Mouse (Mus musculus): ENCODE data around the gene Fgf18.

Gene Fgf18

DNA sequence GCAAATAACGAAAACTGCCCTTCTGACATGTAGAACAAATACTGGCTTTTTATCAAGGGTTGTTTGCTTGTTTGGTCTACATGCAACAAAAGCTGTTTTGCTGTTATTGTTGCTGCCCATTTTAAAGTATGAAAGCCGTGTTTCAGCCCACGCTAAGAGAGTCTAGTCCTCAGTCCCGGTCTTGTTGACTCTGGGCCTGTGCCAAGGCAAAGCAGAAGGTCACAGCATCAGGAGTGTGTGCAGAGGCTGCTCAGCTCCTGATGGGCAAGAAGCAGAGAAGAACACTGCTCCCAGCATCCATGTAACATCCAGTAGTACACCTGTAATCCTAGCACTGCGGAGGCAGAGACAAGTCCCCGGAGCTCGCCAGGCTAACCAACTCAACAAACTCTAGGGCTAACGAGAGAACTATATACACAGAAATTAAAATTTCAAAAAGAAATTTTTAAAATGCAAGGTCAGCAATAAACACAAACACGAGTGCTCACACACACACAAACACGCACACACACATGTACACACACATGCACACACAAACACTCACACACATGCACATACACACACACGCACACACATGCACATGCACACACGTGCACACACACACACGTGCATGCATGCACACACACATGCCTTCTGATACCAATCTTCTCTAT, 43.8 kb downstream of the Fgf18 start:
- CTCF ChIA-PET: interaction anchor here in 2 of 4 experiments (0.6 kb wide), 2 partner anchors 484 to 944 kb away, joined by 3 to 6 read pairs; no protein-coding TSS in a partner anchor
- POLR2A ChIA-PET: no interaction called here

DNA sequence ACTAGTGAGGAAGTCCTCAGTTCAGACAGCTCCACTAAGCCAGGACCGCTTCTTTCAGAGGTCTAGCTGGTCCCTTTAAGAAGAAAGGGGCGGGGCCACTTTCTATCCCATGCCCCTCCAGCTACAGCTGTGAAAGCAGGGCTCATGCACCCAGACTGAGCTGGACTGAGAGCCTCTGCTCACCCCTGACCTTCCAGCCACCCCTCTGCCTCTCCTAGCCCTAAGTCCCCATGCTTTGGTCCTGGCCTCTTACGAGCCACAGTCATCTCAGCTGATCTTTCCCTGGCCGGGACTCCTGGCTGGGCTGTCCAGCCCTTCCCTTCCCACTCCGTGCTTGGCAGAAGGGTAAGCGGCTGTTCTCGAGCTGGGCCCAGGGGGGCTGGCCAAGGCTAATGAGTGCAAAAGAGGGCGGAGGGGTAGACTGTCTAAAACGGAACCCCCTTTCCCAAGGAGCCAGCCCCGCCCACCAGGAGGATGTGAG, 47.1 kb downstream of the Fgf18 start:
- ChIA-PET CTCF (interaction anchor here in 1 of 4 experiments (1.7 kb wide), 1 partner anchor 8 kb away, joined by 5 read pairs; no protein-coding TSS in a partner anchor), POLR2A (interaction anchor here in 1 of 4 experiments (1.9 kb wide), 1 partner anchor 10 kb away, joined by 4 read pairs; no protein-coding TSS in a partner anchor)

DNA sequence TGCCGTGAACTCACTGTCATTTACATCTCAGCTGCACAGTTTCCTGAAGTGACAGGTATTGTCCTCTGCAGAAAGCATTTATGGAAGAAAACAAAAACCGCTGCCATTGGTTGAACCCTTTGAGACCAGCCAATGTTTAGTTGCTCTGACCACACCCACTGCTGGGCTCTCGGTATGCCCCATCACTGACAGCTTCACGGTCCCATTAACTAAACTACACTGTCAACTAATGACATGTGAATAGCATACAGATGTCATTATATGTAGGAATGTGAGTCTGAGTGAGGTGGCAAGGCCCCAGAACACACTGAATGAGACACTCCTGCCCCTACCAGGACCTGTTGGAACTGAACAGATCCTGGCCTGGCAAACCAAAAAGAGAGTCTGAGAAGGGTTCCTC, 47.8 kb downstream of the Fgf18 start:
- ChIA-PET CTCF (interaction anchor here in 2 of 4 experiments (0.7 to 2.9 kb wide), 4 partner anchors 9 to 1438 kb away, joined by 3 to 14 read pairs (median 6); no protein-coding TSS in a partner anchor), POLR2A (interaction anchor here in 1 of 4 experiments (1.9 to 2.1 kb wide), 2 partner anchors 10 to 50 kb away, joined by 4 to 8 read pairs; no protein-coding TSS in a partner anchor)

DNA sequence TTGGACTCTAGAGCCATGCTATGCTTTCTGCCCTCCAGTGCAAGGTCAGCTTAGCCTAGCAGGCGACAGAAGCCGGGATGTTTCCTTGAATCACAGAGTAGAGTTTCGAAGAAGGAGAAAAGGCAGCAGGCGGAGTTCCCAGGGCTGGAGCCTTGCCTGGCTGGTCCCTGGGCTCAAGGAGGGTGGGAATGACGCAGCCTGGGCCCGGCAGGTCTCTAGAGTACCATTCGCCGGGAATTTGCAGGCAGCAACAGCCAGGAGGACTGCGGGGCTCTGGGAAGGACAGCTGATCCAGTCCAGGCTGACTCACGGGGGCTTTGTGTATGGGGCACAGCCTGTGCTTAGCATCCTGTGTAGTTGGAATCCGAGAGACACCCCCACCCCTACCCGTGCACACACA, 48.8 kb downstream of the Fgf18 start:
- CTCF ChIA-PET: interaction anchor here (0.5 to 2.9 kb wide), 54 partner anchors 8 to 1437 kb away, joined by 3 to 17 read pairs (median 4); no protein-coding TSS in a partner anchor
- POLR2A ChIA-PET: interaction anchor here in 2 of 4 experiments (0.6 to 2.1 kb wide), 7 partner anchors 9 to 453 kb away, joined by 3 to 8 read pairs (median 3); no protein-coding TSS in a partner anchor

DNA sequence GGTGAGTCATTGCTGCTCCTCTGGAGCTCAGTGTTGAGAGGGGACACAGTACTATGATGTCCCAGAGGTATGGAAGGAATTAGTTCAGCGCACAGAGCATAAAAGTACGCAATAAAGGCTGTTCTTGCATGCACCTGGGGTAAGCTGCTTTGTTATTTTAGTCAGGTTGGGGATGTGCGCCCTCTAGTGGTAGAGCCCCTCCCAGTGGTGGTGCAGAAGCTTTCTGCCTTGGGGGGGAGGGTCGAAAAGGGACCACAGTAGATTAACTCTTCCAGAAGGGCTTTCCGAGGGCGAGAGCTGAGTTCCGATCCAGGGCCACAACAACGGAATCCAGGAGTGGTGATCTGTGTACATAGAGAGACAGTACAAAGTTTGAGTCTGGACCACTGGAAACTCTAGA, 49.3 kb downstream of the Fgf18 start:
- CTCF ChIA-PET: interaction anchor here (0.5 to 2.9 kb wide), 66 partner anchors 8 to 374 kb away, joined by 3 to 17 read pairs (median 4); no protein-coding TSS in a partner anchor

DNA sequence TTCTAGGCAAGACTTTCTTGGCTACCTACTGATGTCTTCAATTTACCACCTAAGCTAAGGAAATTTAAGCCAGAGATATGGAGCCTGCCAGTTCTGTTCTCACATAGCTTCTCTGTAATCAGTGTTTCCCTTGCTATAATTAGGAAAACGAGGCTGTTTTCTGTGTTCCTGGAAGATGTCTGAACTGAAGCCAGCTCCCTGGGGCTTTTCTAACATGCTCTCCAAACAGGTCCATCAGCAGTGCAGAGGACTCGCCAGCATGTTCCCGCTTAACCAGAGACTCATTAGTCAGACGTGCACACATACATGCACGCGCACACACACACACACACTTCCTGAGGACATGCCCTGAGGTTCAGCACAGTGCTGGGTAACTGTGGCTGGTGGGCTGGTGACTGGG, 57.3 kb downstream of the Fgf18 start:
- POLR2A ChIA-PET: interaction anchor here in 2 of 4 experiments (0.6 to 1.4 kb wide), 3 partner anchors 9 to 441 kb away, joined by 3 to 7 read pairs (median 4); no protein-coding TSS in a partner anchor
- CTCF ChIA-PET: interaction anchor here in 3 of 4 experiments (0.6 to 1.9 kb wide), 3 partner anchors 8 to 235 kb away, joined by 3 to 7 read pairs (median 5); no protein-coding TSS in a partner anchor

More for the DNA sequence above, 49.3 kb downstream of the Fgf18 start:
- POLR2A ChIA-PET: interaction anchor here in 3 of 4 experiments (0.5 to 2.1 kb wide), 8 partner anchors 14 to 453 kb away, joined by 3 to 8 read pairs (median 4); no protein-coding TSS in a partner anchor

DNA sequence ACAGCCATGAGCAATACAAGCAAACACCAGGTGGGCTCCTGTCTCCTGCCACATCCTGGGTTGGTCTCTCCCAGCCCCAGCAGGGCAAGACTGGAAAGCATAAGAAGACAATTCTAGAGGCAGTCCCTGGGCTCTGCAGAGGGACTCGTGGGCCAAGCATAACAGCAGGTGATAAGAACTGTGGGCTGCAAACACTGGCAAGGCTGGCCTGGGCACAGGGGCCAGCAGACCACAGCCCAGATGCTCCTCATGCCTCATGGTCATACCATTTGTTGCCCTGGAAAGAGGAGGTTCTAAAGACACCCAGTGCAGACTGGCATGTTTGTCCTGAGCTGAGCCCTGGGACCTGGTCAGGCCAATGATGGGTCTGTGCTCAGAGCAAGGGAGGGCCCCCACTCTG, 59.0 kb downstream of the Fgf18 start:
- POLR2A ChIA-PET: no interaction called here
- CTCF ChIA-PET: interaction anchor here in 2 of 4 experiments (1.5 to 1.9 kb wide), 2 partner anchors 9 to 10 kb away, joined by 5 to 7 read pairs; no protein-coding TSS in a partner anchor

DNA sequence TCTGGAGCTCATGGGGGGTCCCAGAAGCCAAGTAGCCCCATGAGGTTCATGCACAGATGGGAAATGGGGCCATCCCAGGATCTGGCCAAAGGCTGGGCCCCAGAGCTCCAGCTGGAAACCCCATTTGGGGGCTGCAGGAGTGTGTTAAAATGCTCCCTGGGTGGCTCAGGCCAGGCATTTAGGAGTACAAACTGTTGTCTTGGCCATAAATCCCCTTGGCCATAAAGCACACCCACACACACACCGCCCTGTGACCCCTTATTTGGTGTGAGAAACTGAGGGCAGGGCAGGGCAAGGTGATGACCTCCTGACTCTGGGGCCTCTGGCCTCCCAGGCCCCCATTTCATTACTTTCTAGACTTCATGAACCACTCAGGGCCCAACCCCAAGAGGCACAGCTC, 61.2 kb downstream of the Fgf18 start:
- ChIA-PET CTCF (interaction anchor here in 1 of 4 experiments (0.8 kb wide), 1 partner anchor 12 kb away, joined by 4 read pairs; no protein-coding TSS in a partner anchor), POLR2A (no interaction called here)

DNA sequence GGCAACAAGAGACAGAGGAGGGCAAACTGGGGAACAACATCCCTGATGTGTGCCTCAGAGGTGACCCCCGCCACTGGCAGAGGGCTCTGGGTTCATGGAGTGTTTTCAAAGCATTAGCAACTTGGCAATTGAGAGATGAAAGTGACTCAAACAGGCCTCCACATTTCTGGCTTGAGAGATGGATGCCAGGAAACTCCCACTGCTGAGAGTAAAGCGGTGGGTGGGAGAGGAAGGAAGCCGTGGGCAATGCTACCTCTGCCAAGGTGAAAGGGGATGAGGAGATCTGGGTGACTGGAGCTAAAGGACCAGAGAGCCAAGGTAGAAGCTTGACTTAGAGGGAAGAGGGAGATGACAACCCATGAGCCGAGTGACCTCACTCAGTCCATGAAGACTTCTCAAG, 61.7 kb downstream of the Fgf18 start:
- CTCF ChIA-PET: interaction anchor here in 3 of 4 experiments (0.6 to 0.8 kb wide), 3 partner anchors 11 to 26 kb away, joined by 3 to 6 read pairs (median 4); no protein-coding TSS in a partner anchor
- POLR2A ChIA-PET: no interaction called here

DNA sequence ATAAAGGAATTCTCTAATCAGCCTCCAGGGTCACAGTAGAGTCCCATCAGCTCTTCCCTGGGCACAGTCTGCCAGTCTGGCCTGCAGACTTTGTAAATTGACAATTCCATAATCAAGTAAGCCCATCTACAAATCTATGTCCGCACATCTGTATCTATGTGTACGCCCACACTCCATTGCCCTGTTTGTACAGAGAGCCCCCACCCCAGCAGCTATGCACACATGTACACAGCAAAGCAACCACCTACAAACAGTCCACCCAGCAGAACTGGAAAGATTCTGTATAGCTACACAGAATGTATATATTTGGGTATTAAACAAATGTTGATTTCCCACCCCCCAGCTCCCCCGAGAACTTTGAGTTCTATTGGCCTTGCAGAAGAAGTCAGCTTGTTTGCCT, 62.1 kb downstream of the Fgf18 start:
- CTCF ChIA-PET: interaction anchor here (0.6 to 0.8 kb wide), 4 partner anchors 11 to 267 kb away, joined by 3 to 6 read pairs (median 4); no protein-coding TSS in a partner anchor

DNA sequence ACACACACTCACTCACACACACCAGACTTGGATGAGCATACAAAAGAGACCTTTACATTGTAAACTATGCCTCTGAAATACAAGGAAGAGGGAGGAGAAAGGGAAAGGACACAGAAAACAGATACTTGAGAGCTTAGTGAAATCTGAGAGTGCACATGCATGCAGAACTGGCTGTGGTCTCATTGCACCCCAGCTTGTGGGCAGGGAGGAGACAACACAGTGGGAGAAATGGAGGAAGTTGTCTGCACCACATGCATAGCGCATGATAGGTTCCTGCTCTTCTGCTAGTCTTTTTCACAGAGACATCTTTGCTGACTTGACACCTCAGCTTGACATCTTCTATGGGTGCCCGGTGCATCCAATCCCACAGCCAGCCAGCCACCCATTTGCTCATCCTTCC, 63.2 kb downstream of the Fgf18 start:
- ChIA-PET POLR2A (no interaction called here), CTCF (interaction anchor here in 1 of 4 experiments (0.8 kb wide), 1 partner anchor 14 kb away, joined by 4 read pairs; no protein-coding TSS in a partner anchor)

More for the DNA sequence above, 62.1 kb downstream of the Fgf18 start:
- POLR2A ChIA-PET: no interaction called here

DNA sequence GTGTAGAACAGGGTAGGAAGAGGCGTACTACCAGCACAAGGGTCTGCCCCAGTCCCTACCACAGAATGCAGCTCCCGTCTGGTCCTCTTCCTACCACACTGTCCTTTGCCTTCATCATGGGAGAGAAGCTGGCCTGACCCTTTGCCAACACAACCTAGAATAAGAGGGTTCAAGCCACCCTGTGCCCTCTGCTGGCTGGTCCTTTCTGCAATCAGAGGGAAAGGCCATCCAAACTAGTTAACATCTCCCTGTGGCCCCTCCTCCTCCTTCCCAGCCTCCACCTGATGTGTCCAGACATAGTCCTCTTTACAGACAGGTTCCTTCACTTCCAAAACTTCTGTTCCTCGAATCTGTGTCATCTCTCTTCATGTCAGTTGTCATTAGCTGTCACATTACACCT, 66.0 kb downstream of the Fgf18 start:
- CTCF ChIA-PET: interaction anchor here in 2 of 4 experiments (0.5 to 2.0 kb wide), 3 partner anchors 17 to 331 kb away, joined by 3 to 8 read pairs (median 4); no protein-coding TSS in a partner anchor
- POLR2A ChIA-PET: no interaction called here

DNA sequence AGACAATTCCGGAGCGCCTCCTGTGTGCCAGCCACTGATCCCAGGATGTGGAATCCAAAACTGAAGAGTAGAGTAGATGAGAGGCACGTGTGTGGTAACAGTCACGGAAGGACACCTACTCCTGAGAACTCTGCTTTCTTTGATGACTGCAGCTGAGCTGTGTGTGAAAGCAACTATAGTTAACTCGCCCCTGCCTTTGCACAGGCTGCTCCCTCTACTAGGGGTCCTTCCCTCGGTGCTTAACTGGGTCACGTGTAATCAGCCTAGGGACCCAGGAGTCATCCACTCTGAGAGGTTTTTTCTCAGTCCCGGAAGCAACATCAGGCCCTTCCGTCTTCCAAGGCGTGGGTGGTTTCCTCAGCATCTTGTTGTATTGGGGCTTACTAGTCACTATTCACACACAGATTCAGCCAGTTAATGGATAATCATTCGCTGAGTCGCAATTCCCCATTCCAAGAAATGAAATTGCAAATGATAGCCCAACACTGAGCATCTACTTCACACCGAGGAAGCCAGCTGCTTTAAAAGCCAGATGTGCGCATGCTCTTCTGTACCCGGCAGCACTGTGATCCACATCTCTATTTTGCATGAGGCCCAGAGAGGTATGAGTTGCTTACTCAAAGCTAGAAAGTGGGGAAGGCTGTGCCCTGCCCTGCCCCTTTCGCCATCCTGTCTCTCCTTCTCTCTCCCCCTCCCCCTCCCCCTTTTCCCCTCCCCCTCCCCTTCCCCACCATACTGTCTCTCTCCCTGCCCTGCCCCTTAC, 67.0 kb downstream of the Fgf18 start:
- POLR2A ChIA-PET: no interaction called here
- CTCF ChIA-PET: interaction anchor here in 3 of 4 experiments (0.5 to 3.4 kb wide), 4 partner anchors 17 to 330 kb away, joined by 3 to 17 read pairs (median 6); no protein-coding TSS in a partner anchor

DNA sequence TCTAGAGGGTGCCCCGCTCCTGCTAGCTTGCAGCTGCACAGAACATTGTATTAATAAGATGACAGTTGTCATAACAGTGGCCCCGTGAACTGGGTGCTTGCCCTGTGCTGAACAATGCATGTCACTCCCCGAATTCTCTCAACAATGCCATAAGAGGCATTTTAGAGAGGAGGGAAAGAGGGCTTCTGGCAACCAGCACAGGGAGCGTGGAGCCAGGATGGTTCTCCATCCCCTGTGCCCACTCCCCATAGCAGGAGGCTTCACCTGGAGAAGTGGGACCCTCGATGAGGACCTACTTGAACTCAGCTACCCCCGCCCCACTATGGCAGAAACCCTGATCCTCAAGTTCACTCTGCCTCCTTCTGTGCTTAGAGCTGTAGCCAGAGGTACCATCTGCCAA, 67.8 kb downstream of the Fgf18 start:
- ChIA-PET POLR2A (no interaction called here), CTCF (interaction anchor here in 2 of 4 experiments (0.6 to 3.4 kb wide), 2 partner anchors 18 to 40 kb away, joined by 3 to 17 read pairs; no protein-coding TSS in a partner anchor)

DNA sequence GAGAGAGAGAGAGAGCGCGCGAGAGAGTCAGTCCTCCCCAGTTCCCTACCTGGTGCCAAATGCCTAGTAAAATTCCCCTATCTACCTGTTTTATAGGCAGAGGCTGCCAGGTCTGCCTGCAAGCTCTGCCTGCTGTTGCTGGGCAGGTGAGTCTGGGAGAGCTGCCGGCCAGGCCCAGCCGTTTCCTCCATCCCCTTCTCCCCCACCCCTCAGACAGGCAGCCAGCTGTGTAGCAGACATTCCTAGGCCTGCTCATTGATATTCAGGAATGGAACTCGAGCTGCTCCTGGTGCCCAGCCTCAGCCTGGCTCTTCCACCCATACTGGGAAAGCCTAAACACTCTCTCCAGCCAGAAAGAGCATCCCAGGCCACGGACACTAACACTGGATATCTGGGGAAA, 69.2 kb downstream of the Fgf18 start:
- ChIA-PET CTCF (interaction anchor here in 3 of 4 experiments (0.5 to 3.4 kb wide), 3 partner anchors 19 to 430 kb away, joined by 4 to 17 read pairs (median 4); no protein-coding TSS in a partner anchor), POLR2A (interaction anchor here in 1 of 4 experiments (0.7 kb wide), 1 partner anchor 105 kb away, joined by 3 read pairs; no protein-coding TSS in a partner anchor)

DNA sequence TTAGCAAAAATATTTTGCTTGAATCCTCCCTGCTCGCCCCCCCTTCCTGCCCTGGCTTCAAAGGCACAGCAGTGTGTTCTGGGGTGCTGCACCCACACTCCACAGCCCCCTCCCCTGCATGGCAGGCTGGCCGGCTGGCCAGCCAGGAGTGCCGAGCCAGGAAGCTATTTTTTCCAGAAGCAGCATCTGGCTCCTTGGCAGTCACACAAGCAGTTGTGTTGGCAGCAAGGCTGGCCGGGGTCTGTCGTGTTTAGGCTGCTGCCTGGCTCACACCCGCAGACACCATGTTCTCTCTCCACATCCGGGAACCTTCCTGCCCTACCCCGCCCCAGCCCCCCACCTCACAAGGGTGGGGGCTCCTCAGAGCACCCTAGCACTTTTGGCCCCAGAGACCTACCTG, 71.9 kb downstream of the Fgf18 start:
- ChIA-PET POLR2A (interaction anchor here in 1 of 4 experiments (1.2 kb wide), 1 partner anchor 88 kb away, joined by 3 read pairs; no protein-coding TSS in a partner anchor), CTCF (interaction anchor here in 2 of 4 experiments (1.1 to 1.3 kb wide), 2 partner anchors 15 to 23 kb away, joined by 3 read pairs; no protein-coding TSS in a partner anchor)

DNA sequence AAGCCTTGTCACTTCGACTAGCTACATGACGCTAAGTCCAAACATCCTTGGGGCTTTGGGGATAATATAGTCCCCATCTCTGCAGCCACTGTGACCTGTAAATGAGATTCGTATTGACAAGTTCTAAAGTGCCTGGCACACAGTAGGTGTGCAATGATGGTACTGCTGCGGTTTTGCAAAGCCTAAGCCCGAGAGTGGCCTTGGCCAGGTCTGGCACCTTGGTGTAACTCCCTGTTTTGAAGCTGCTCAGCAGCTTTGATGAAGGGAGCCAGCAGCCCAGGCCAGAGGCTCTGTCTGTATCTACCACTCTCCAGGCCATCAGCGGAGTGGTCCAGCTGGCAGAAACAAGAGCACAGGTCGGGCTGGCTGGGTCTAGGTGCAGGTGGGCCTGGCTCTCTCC, 72.7 kb downstream of the Fgf18 start:
- ChIA-PET CTCF (interaction anchor here in 2 of 4 experiments (0.6 to 1.3 kb wide), 3 partner anchors 14 to 100 kb away, joined by 3 to 6 read pairs (median 3); no protein-coding TSS in a partner anchor), POLR2A (no interaction called here)

DNA sequence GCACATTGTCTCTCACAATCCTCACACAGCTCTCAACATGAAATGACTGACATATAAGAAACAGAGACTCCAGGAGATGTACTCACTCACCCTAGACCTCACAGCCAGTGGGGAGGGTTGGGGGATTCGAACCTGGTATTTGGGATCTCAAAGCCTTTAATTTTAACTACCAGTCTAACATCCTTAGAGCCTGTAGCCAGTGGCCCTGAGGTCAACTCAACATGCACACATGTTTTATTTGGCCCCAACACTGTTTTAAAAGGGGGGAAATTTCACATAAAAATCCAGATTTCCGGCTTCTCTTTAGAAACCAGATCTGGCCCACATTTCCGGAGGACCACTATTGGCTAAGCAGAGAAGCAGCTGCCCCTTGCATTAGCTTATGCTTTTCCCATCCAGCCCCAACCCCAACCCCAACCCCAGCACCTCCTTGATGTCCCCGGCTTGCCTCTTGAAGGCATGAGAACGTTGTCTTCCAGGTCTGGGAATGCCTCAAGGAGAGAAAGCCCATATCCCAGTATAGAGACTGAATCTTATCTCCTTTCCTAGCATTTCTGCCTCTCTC, 75.8 kb downstream of the Fgf18 start:
- POLR2A ChIA-PET: no interaction called here
- CTCF ChIA-PET: interaction anchor here in 1 of 4 experiments (0.7 kb wide), 1 partner anchor 265 kb away, joined by 5 read pairs; no protein-coding TSS in a partner anchor

Measured in embryonic stem cell, embryonic (primary cell).